Mouse (Mus musculus): ENCODE data around the gene Sdk2.

- TF ChIP-seq CTCF (IDR thresholded peaks at IDR 0.05) (no peak), EP300 (IDR thresholded peaks at IDR 0.05) (no peak)
These were observed 96.8 kb downstream of the Sdk2 start for GRCm38 (mm10) chr11:113970026-113970425.
